30 mouse cellular contexts compared by ENCODE assay signal in the genomic region with DNA sequence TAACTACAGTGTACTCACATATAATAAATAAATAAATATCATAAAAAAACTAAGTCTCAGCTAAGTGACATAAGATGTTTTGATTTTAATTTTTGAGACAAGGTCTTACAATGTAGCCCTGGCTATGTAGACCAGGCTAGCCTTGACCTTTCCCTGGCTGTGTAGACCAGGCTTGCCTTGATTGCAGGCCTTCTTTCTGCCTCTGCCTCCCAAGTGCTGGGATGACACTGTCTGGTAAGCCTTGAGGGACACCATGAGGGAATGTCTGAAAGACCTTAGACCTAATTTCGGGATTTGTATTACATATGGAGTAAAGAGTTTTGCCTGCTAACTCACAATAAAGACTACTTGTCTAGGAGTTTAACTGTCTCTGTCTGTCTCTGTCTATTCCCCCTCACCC.
"Had no signal": no experiment of that assay in that cellular context is flagged by ENCODE, and none has a peak within 500 bp of the region (broad histone marks: within the 10 kb centered on the region; RNA-seq: fewer than 3 reads in every experiment).

No protein-coding gene starts in this region.

- H3K27ac ChIP-seq: left cerebral cortex, adult 2 months; limb, embryonic 10.5 days; limb, embryonic 12.5 days; limb, embryonic 13.5 days; limb, embryonic 15.5 days; liver, embryonic 12.5 days; liver, embryonic 13.5 days; liver, embryonic 14.5 days; liver, embryonic 15.5 days; macrophage; midbrain, embryonic 10.5 days; midbrain, embryonic 12.5 days; midbrain, embryonic 13.5 days; midbrain, embryonic 15.5 days; neural tube, embryonic 12.5 days had no signal

- H3K9me3 ChIP-seq: limb, embryonic 10.5 days; limb, embryonic 12.5 days; limb, embryonic 13.5 days; limb, embryonic 15.5 days; liver, embryonic 12.5 days; liver, embryonic 13.5 days; liver, embryonic 15.5 days; megakaryocyte, embryonic 14.5 days; midbrain, embryonic 10.5 days; midbrain, embryonic 12.5 days; midbrain, embryonic 13.5 days; midbrain, embryonic 15.5 days; neural tube, embryonic 12.5 days had no signal

- H3K9ac ChIP-seq: limb, embryonic 12.5 days; limb, embryonic 13.5 days; limb, embryonic 15.5 days; liver, embryonic 12.5 days; liver, embryonic 13.5 days; liver, embryonic 14.5 days; liver, embryonic 15.5 days; liver, postnatal 0 days; lung, embryonic 14.5 days; midbrain, embryonic 12.5 days; midbrain, embryonic 13.5 days; midbrain, embryonic 15.5 days; neural tube, embryonic 12.5 days had no signal

- H3K4me3 ChIP-seq: left cerebral cortex, adult 2 months; limb, embryonic 10.5 days; limb, embryonic 12.5 days; limb, embryonic 13.5 days; limb, embryonic 15.5 days; liver, embryonic 12.5 days; liver, embryonic 13.5 days; liver, embryonic 15.5 days; megakaryocyte, embryonic 14.5 days; midbrain, embryonic 10.5 days; midbrain, embryonic 12.5 days; midbrain, embryonic 13.5 days; midbrain, embryonic 15.5 days; myocyte; neural tube, embryonic 12.5 days had no signal

- ATAC-seq: liver, embryonic 12.5 days; liver, postnatal 0 days; lung, postnatal 0 days; midbrain, embryonic 13.5 days; midbrain, embryonic 15.5 days; midbrain, embryonic 16.5 days had no signal

- H3K36me3 ChIP-seq: limb, embryonic 10.5 days; limb, embryonic 12.5 days; limb, embryonic 13.5 days; limb, embryonic 15.5 days; liver, embryonic 12.5 days; liver, embryonic 13.5 days; liver, embryonic 15.5 days; midbrain, embryonic 10.5 days; midbrain, embryonic 12.5 days; midbrain, embryonic 13.5 days; midbrain, embryonic 15.5 days; neural tube, embryonic 12.5 days had no signal

- H3K4me2 ChIP-seq: limb, embryonic 12.5 days; limb, embryonic 13.5 days; limb, embryonic 15.5 days; liver, embryonic 11.5 days; liver, embryonic 12.5 days; liver, embryonic 13.5 days; liver, embryonic 15.5 days; lung, embryonic 14.5 days; midbrain, embryonic 11.5 days; midbrain, embryonic 12.5 days; midbrain, embryonic 13.5 days; midbrain, embryonic 15.5 days; neural tube, embryonic 12.5 days had no signal

- H3K27me3 ChIP-seq: limb, embryonic 12.5 days; limb, embryonic 13.5 days; limb, embryonic 15.5 days; liver, embryonic 12.5 days; liver, embryonic 13.5 days; liver, embryonic 15.5 days; megakaryocyte, embryonic 14.5 days; midbrain, embryonic 12.5 days; midbrain, embryonic 13.5 days; midbrain, embryonic 15.5 days; neural tube, embryonic 12.5 days had no signal

- DNase-seq: left cerebral cortex, postnatal 4 days; liver; liver, embryonic 13.5 days; liver, postnatal 0 days; lung, adult 2 months; lung, postnatal 10 days; lung, postnatal 14 days; lung, postnatal 4 days; midbrain, embryonic 14.5 days had no signal
